Mouse (Mus musculus) midbrain, postnatal 0 days (tissue): ENCODE results near the gene Gm26602. TPM values are rescaled to one million over a fixed set of nuclear protein-coding genes. Genes with fewer than 3 reads are reported as not detected.
A peak's percentile ranks its signal among the peaks of the same experiment; 100 is the strongest.

Experiments used
- ATAC-seq: fragments of 200-750 bp; cut with Nextera tagmentation; 2 replicates; pipeline ENCODE4 v1.8.0; 2017; ENCODE audit warnings: moderate number of reproducible peaks, mild to moderate bottlenecking, moderate TSS enrichment, moderate library complexity; ENCODE audit not compliant: low FRiP score
- DNase-seq: peaks from one replicate; pipeline ENCODE4 v3.0.0-alpha.2; 2015; ENCODE audit warnings: low spot score
- H3K27ac ChIP-seq: fragments of 300-500 bp; sonication (generic); 2 replicates; pipeline ENCODE4 v1.5.1; 2014; ENCODE audit warnings: low read depth, mild to moderate bottlenecking, low read length, mixed read lengths
- H3K27me3 ChIP-seq: fragments of 300-500 bp; sonication (generic); 2 replicates; pipeline ENCODE4 v1.6.1; 2014; ENCODE audit warnings: low read length, control low read depth, mixed read lengths; ENCODE audit not compliant: insufficient read depth
- H3K36me3 ChIP-seq: fragments of 300-500 bp; sonication (generic); 2 replicates; pipeline ENCODE4 v1.6.1; 2014; ENCODE audit warnings: low read length, control low read depth, mixed read lengths; ENCODE audit not compliant: insufficient read depth
- H3K4me1 ChIP-seq: fragments of 300-500 bp; sonication (generic); 2 replicates; pipeline ENCODE4 v1.6.1; 2014; ENCODE audit warnings: mild to moderate bottlenecking, control low read depth, antibody characterized with exemption, low read length, mixed read lengths; ENCODE audit not compliant: insufficient read depth
- H3K4me2 ChIP-seq: fragments of 300-500 bp; sonication (generic); 2 replicates; pipeline ENCODE4 v1.6.1; 2014; ENCODE audit warnings: low read depth, mild to moderate bottlenecking, low read length, mixed read lengths; ENCODE audit not compliant: poor library complexity, severe bottlenecking
- H3K4me3 ChIP-seq: fragments of 300-500 bp; sonication (generic); 2 replicates; pipeline ENCODE4 v1.5.1; 2014; ENCODE audit warnings: low read depth, mild to moderate bottlenecking, low read length, moderate library complexity
- H3K9ac ChIP-seq: fragments of 300-500 bp; sonication (generic); replicated peaks from 2 replicates; pipeline ENCODE4 v1.6.1; 2014; ENCODE audit warnings: mild to moderate bottlenecking, low read length, moderate library complexity, mixed read lengths; ENCODE audit not compliant: poor library complexity, severe bottlenecking
- H3K9me3 ChIP-seq: fragments of 300-500 bp; sonication (generic); 2 replicates; pipeline ENCODE4 v1.6.1; 2016; ENCODE audit warnings: low read length, control low read depth
- CTCF ChIP-seq: IDR thresholded peaks from 2 replicates; pipeline ENCODE4 v1.5.1; 2016; ENCODE audit warnings: antibody characterized with exemption, mild to moderate bottlenecking
- WGBS: fragments of 180-500 bp; shearing (Covaris S2); extraction: QIAGEN DNeasy Blood & Tissue Kit; methylation state at CpG from one replicate; pipeline ENCODE4 v1.1.7; 2014; 5-methylcytosine and 5-hydroxymethylcytosine counted together
- polyA plus RNA-seq: library from polyadenylated mRNA; unstranded; fragments of >200 nt; fragmentation: Nextera tagmentation; extraction: Ambion mirVana; gene quantifications from 2 replicates; pipeline ENCODE4 v1.2.1, GENCODE M21; 2015
- total RNA-seq: library from RNA; depleted of rRNA; stranded (reverse); fragments of >200 nt; gene quantifications from 2 replicates; pipeline ENCODE4 v1.2.3, GENCODE M21; 2014

Gene Gm26602
- total and polyA plus RNA-seq, 2 experiments from 2014 or later = 17.3 TPM; not detected in 1

GRCm38 (mm10) chr10:79917532-79918100, 7.0 kb downstream of the Gm26602 start:
- H3K27ac ChIP-seq = no peak overlapping the region
- no peak for DNase-seq
- H3K36me3 ChIP-seq = no peaks in the 10 kb centered on the region
- no peak for TF ChIP-seq CTCF
- H3K4me3 ChIP-seq = peak overlapping the region; percentile 59
- H3K4me2 ChIP-seq = peak overlapping the region; percentile 95
- no peak for ATAC-seq
- H3K4me1 ChIP-seq = peaks cover 18% of the 10 kb centered on the region
- no peaks in the 10 kb centered on the region for H3K9me3 ChIP-seq
- H3K9ac ChIP-seq = peak overlapping the region; percentile 86; the same call in 1 of the 2 replicates
- H3K27me3 ChIP-seq = peaks cover 39% of the 10 kb centered on the region
- WGBS = 63% methylated on average over 5 of the region's 5 CpGs

DNA sequence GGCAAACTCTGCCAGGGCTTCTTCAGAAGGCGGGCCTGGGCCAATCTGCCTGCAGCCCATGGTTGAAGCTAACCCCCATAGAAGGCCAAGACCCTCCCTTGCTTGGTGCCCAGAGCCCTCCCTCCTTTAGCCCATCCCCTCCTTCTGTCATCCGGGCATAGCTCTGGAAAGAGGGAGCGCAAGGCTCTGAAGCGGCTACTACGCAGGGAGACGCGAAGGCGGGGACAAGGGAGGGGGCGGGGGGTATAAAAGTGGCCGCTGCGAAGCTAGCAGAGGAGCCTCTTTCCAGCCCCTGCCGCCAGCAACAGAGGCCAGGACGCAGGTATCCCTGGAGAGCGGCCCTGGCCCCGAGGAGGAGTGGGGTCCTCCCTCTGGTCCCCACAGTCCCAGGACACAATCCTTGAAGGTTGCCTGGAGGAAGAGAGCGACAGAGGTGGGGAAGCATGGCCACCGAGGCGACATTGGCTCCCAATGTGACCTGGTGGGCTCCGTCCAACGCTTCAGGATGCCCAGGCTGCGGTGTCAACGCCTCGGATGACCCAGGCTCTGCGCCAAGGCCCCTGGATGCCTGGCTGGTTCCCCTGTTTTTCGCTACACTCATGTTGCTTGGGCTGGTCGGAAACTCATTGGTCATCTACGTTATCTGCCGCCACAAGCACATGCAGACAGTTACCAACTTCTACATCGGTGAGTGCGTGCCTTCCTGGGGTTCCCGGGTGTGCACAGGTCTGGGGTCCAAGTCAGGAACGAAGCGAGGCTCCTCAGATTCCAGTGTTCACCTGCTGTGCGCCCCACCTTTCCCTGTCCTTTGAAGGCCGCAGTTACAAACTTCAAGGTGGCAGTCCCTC, 7.8 kb downstream of the Gm26602 start:
- DNase-seq = no peak
- H3K4me3 ChIP-seq = no peak overlapping the region; the same call in 1 of the 2 replicates
- H3K36me3 ChIP-seq = no peaks in the 10 kb centered on the region
- H3K9ac ChIP-seq = no peak overlapping the region
- H3K27ac ChIP-seq = no peak overlapping the region
- no peak for ATAC-seq
- WGBS = 6% methylated on average over 35 of the region's 35 CpGs
- H3K9me3 ChIP-seq = no peaks in the 10 kb centered on the region
- peaks cover 48% of the 10 kb centered on the region for H3K27me3 ChIP-seq
- H3K4me2 ChIP-seq = no peak overlapping the region; the same call in 1 of the 2 replicates
- peaks cover 18% of the 10 kb centered on the region for H3K4me1 ChIP-seq
- no peak for TF ChIP-seq CTCF

- Histone ChIP-seq H3K36me3 (no peaks in the 10 kb centered on the region), H3K27me3 (peaks cover 50% of the 10 kb centered on the region), H3K4me2 (0 out of 2 replicates have a peak overlapping the region, but pooled peaks have one; percentile 20), H3K9me3 (no peaks in the 10 kb centered on the region), H3K9ac (no peak overlapping the region), H3K4me3 (no peak overlapping the region), H3K27ac (no peak overlapping the region), H3K4me1 (peaks cover 17% of the 10 kb centered on the region)
- DNase-seq (no peak), ATAC-seq (no peak)
- 5% methylated on average over 21 of the region's 21 CpGs for WGBS
- no peak for TF ChIP-seq CTCF
These were observed 8.7 kb downstream of the Gm26602 start for GRCm38 (mm10) chr10:79919251-79919849.

GRCm38 (mm10) chr10:79920056-79920890, 9.6 kb downstream of the Gm26602 start:
- ATAC-seq (peak; percentile 9; the same call in 1 of the 2 replicates), DNase-seq (no peak)
- H3K4me3 ChIP-seq = peak overlapping the region; percentile 37
- 17% methylated on average over 26 of the region's 26 CpGs for WGBS
- H3K4me1 ChIP-seq = peaks cover 13% of the 10 kb centered on the region
- peak overlapping the region; percentile 47 for H3K4me2 ChIP-seq
- no peak overlapping the region for H3K9ac ChIP-seq
- H3K27ac ChIP-seq = no peak overlapping the region
- TF ChIP-seq CTCF = no peak
- peaks cover 50% of the 10 kb centered on the region for H3K27me3 ChIP-seq
- H3K36me3 ChIP-seq = no peaks in the 10 kb centered on the region
- H3K9me3 ChIP-seq = no peaks in the 10 kb centered on the region

DNA sequence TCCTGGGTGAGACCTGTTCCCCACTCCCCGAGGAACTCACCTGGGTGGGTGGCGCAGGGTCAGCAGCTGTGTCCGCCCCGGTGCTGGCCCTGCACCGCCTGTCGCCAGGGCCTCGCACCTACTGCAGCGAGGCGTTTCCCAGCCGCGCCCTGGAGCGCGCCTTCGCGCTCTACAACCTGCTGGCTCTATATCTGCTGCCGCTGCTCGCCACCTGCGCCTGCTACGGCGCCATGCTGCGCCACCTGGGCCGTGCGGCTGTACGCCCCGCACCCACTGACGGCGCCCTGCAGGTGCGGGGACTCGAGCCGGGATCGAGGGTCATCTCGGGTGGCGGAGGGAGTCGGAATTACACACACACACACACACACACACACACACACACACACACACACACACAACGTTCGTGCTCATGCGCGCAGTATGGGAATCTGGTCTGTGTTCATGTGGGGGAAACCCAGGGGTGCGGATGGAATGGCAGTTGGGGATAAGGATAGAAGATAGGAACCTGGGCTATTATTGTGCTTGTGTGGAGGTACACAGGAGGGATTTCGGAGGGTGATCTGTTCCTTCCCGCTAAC, 10.4 kb downstream of the Gm26602 start, which contains the start of gene R3hdm4:
TSS of gene R3hdm4 (minus strand) at position 251 of the 578 bp plus-strand sequence.
- DNase-seq (no peak), ATAC-seq (no peak)
- peaks cover 50% of the 10 kb centered on the region for H3K27me3 ChIP-seq
- H3K4me3 ChIP-seq = peak within 1 kb of the TSS; percentile 37
- no peak within 1 kb of the TSS for H3K27ac ChIP-seq
- H3K4me2 ChIP-seq = peak within 1 kb of the TSS; percentile 47
- H3K9me3 ChIP-seq = no peaks in the 10 kb centered on the region
- no peaks in the 10 kb centered on the region for H3K36me3 ChIP-seq
- TF ChIP-seq CTCF = no peak
- WGBS = 3% methylated on average over 34 of the region's 41 CpGs
- H3K9ac ChIP-seq = peak within 1 kb of the TSS; percentile 25
- H3K4me1 ChIP-seq = peaks cover 12% of the 10 kb centered on the region
